Comparison of ENCODE assay signal across 41 mouse cellular contexts in the genomic region with DNA sequence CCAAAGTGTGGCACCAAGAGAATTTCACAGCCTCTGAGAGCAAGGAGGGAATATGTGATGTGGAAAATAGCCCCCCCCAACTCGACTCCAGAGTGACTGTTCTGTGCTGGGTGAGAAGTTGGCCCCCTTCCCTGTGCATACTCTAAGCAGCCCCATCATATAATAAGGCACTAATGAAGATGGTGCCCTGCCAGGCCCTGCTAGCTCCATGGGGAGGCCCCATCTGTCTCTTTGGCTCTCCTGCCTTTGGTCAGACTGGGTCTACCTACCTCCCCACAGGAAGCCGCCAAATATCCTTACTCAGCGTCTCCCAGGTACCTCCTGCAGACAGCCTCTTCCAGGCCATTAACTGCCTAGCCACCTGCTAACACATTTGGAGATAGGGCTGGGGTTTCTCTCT. TPM values are rescaled to one million over a fixed set of nuclear protein-coding genes. Genes with fewer than 3 reads are reported as not detected.
DNase-seq lines count a peak whose midpoint lies in the region; ATAC-seq and TF ChIP-seq lines count a peak whose summit lies in the region.
"Had no signal": no experiment of that assay in that cellular context is flagged by ENCODE, and none has a peak within 500 bp of the region (broad histone marks: within the 10 kb centered on the region; RNA-seq: fewer than 3 reads in every experiment).

No protein-coding gene starts in this region.

- H3K36me3 ChIP-seq in heart, adult 2 months (ENCODE audit: control insufficient read depth, insufficient read depth, low read length) = no peaks in the 10 kb centered on the region
- no peaks in the 10 kb centered on the region for H3K36me3 ChIP-seq in midbrain, embryonic 15.5 days (replicated peaks)
- H3K36me3 ChIP-seq: embryonic facial prominence, embryonic 13.5 days; heart, embryonic 12.5 days; limb, embryonic 12.5 days; neural tube, embryonic 12.5 days had no signal

- TF ChIP-seq POLR2A in heart, adult 2 months (IDR thresholded peaks at IDR 0.05; ENCODE audit: insufficient read depth, low read depth, low read length) = no peak

- no peaks in the 10 kb centered on the region for H3K27me3 ChIP-seq in heart, adult 2 months (ENCODE audit: control insufficient read depth, insufficient read depth, low read length)
- peaks cover 19% of the 10 kb centered on the region for H3K27me3 ChIP-seq in midbrain, embryonic 15.5 days (replicated peaks)

- TF ChIP-seq EP300 in heart, adult 2 months (IDR thresholded peaks at IDR 0.05; ENCODE audit: insufficient read depth, low read depth, low read length) = no peak

- H3K4me2 ChIP-seq in midbrain, embryonic 15.5 days = no peak overlapping the region
- H3K4me2 ChIP-seq: embryonic facial prominence, embryonic 13.5 days; heart, embryonic 12.5 days; hindbrain, embryonic 14.5 days; limb, embryonic 12.5 days; midbrain, embryonic 11.5 days; neural tube, embryonic 12.5 days had no signal

- no peak overlapping the region for H3K27ac ChIP-seq in heart, adult 2 months
- H3K27ac ChIP-seq in midbrain, embryonic 15.5 days = no peak overlapping the region
- H3K27ac ChIP-seq: embryonic facial prominence, embryonic 13.5 days; hindbrain, embryonic 14.5 days; kidney, postnatal 0 days; limb, embryonic 12.5 days; neural tube, embryonic 12.5 days had no signal

- no peaks in the 10 kb centered on the region for H3K79me2 ChIP-seq in heart, adult 2 months (replicated peaks; ENCODE audit: control insufficient read depth, insufficient read depth, low read length)

- no peak for ATAC-seq in midbrain, embryonic 15.5 days (replicated peaks)
- ATAC-seq: activated CD4-positive, CD25-positive, alpha-beta regulatory T cell, adult 4 months; CD4-positive, CD25-positive, alpha-beta regulatory T cell, adult 4 months; forebrain, postnatal 0 days; inflammation-experienced regulatory T-cells, adult 6 months had no signal

- TF ChIP-seq CTCF in heart, adult 2 months (IDR thresholded peaks at IDR 0.05) = no peak

- WGBS in heart, adult 2 months = 64% methylated on average over 3 of the region's 3 CpGs
- 69% methylated on average over 3 of the region's 3 CpGs for WGBS in midbrain, embryonic 15.5 days

- DNase-seq in heart, adult 11 months = peak; percentile 80
- DNase-seq in heart, adult 2 months = no peak
- peak; percentile 75 for DNase-seq in cerebellum, adult 11 months
- DNase-seq in cerebellum, adult 8-10 months = peak; percentile 69
- DNase-seq in cerebellum, postnatal 25 days = peak; percentile 85 to 88
- no peak for DNase-seq in layer of hippocampus, postnatal 25 days (ENCODE audit: extremely low spot score in 1 of 2, low spot score in 1 of 2)
- DNase-seq: adrenal gland, adult 2 months; adrenal gland, postnatal 36 days; forebrain, postnatal 0 days; gastrocnemius, postnatal 14 days; heart, adult 18-20 months; heart, postnatal 4 days; kidney, adult 8-10 months; kidney, postnatal 4 days; lung, postnatal 36 days; right cerebral cortex, adult 18-20 months; spleen, adult 18-20 months; thymus, adult 18-20 months; thymus, postnatal 25 days had no signal

- no peak overlapping the region for H3K9ac ChIP-seq in heart, adult 2 months (ENCODE audit: low read depth, low read length)
- no peak overlapping the region for H3K9ac ChIP-seq in midbrain, embryonic 15.5 days
- H3K9ac ChIP-seq: embryonic facial prominence, embryonic 13.5 days; forebrain, postnatal 0 days; heart, embryonic 12.5 days; hindbrain, embryonic 14.5 days; limb, embryonic 12.5 days; neural tube, embryonic 12.5 days had no signal

- H3K9me3 ChIP-seq in midbrain, embryonic 15.5 days = no peaks in the 10 kb centered on the region
- H3K9me3 ChIP-seq: embryonic facial prominence, embryonic 13.5 days; heart, embryonic 12.5 days; limb, embryonic 12.5 days; neural tube, embryonic 12.5 days had no signal

- H3K4me1 ChIP-seq in heart, adult 2 months (ENCODE audit: control insufficient read depth, insufficient read depth, low read length) = no peaks in the 10 kb centered on the region
- H3K4me1 ChIP-seq in midbrain, embryonic 15.5 days = peaks cover 10% of the 10 kb centered on the region

- intact Hi-C loops in heart, adult 2 months (cut with DNase I) = no loop called here

- no peak overlapping the region for H3K4me3 ChIP-seq in heart, adult 2 months
- H3K4me3 ChIP-seq in midbrain, embryonic 15.5 days = no peak overlapping the region
- H3K4me3 ChIP-seq: embryonic facial prominence, embryonic 13.5 days; heart, embryonic 12.5 days; limb, embryonic 12.5 days; myocyte; neural tube, embryonic 12.5 days had no signal

RNA-seq across cellular contexts. Expression of a gene that starts 2.2 kb away (rescaled TPM):
- total RNA-seq in heart, adult 2 months (2021) = 10 to 100 TPM; 14.8 to 18.0 TPM
- 21.3 and 28.9 TPM in 2 replicates for polyA plus RNA-seq in heart, adult 2 months (2012; rRNA removed)
- polyA plus RNA-seq in midbrain, embryonic 15.5 days (2015; fragmentation: Nextera tagmentation; extraction: Ambion mirVana) = 39.7 and 44.0 TPM in 2 replicates
- total RNA-seq in layer of hippocampus, postnatal 25 days (2021) = 10 to 100 TPM; 21.6 to 33.6 TPM

RNA-seq across cellular contexts. Expression of a gene that starts 7.8 kb away (rescaled TPM):
- not detected for total RNA-seq in heart, adult 2 months (2021)
- 0.15 and 0.18 TPM in 2 replicates for polyA plus RNA-seq in heart, adult 2 months (2012; rRNA removed)
- not detected in 2 replicates for polyA plus RNA-seq in midbrain, embryonic 15.5 days (2015; fragmentation: Nextera tagmentation; extraction: Ambion mirVana)
- not detected for total RNA-seq in layer of hippocampus, postnatal 25 days (2021)
- total RNA-seq: common myeloid progenitor, adult 5-6 weeks; forebrain, postnatal 0 days; gastrocnemius, postnatal 14 days; heart, postnatal 4 days; left cerebral cortex, postnatal 14 days; liver, adult 2 months; megakaryocyte, adult 5-6 weeks had no signal
- polyA plus RNA-seq: activated CD4-positive, CD25-positive, alpha-beta regulatory T cell, adult 4 months; CD4-positive, CD25-positive, alpha-beta regulatory T cell, adult 4 months; embryonic facial prominence, embryonic 13.5 days; forebrain, embryonic 11.5 days; forebrain, postnatal 0 days; heart, embryonic 12.5 days; heart, postnatal 0 days; hindbrain, embryonic 14.5 days; inflammation-experienced regulatory T-cells, adult 6 months; kidney, postnatal 0 days; limb, embryonic 12.5 days; liver, adult 2 months; liver, embryonic 16.5 days; lung, embryonic 16.5 days; midbrain, embryonic 11.5 days; midbrain, postnatal 0 days; myocyte; neural tube, embryonic 12.5 days; stomach, embryonic 16.5 days had no signal

RNA-seq across cellular contexts. Expression of a gene that starts 25.3 kb away (rescaled TPM):
- 1 to 10 TPM; 1.2 to 1.3 TPM for total RNA-seq in heart, adult 2 months (2021)
- polyA plus RNA-seq in heart, adult 2 months (2012; rRNA removed) = 1.9 TPM in 2 replicates
- polyA plus RNA-seq in midbrain, embryonic 15.5 days (2015; fragmentation: Nextera tagmentation; extraction: Ambion mirVana) = 9.8 and 10.0 TPM in 2 replicates
- 1 to 10 TPM; 5.0 to 6.6 TPM for total RNA-seq in layer of hippocampus, postnatal 25 days (2021)
- total RNA-seq: megakaryocyte, adult 5-6 weeks had no signal

Comparison
In these comparisons a context has a peak if more than half of its experiments do, and no peak if none do; other contexts are left out.
1. DNase-seq: peak in heart, adult 11 months (single experiment), cerebellum, adult 11 months (single experiment), cerebellum, adult 8-10 months (single experiment) and cerebellum, postnatal 25 days (2 of 2); none in heart, adult 2 months (0 of 2) and layer of hippocampus, postnatal 25 days (0 of 2).